ENCODE assay signal across 8 mouse cellular contexts in genomic region chr17:85688236-85688910, GRCm38 (mm10). TPM values are rescaled to one million over a fixed set of nuclear protein-coding genes. Genes with fewer than 3 reads are reported as not detected.
DNase-seq lines count a peak whose midpoint lies in the region; ATAC-seq and TF ChIP-seq lines count a peak whose summit lies in the region.

Gene Six2 (minus strand): TSS chr17:85688274.

- no peaks in the 10 kb centered on the region for H3K79me2 ChIP-seq in liver, adult 2 months (ENCODE audit: control insufficient read depth, insufficient read depth, low read length)

- peaks cover 25% of the 10 kb centered on the region for H3K4me1 ChIP-seq in kidney, embryonic 16.5 days (ENCODE audit: insufficient read depth, low read length)
- peaks cover 55% of the 10 kb centered on the region for H3K4me1 ChIP-seq in embryonic facial prominence, embryonic 15.5 days
- H3K4me1 ChIP-seq in heart, postnatal 0 days (ENCODE audit: control insufficient read depth, insufficient read depth) = peaks cover 12% of the 10 kb centered on the region; the same call in 1 of the 2 replicates
- no peaks in the 10 kb centered on the region for H3K4me1 ChIP-seq in liver, adult 2 months (ENCODE audit: control insufficient read depth, insufficient read depth, low read length)

- no peak for TF ChIP-seq CTCF in heart, postnatal 0 days (IDR thresholded peaks at IDR 0.05; ENCODE audit: low read depth)
- TF ChIP-seq CTCF in liver, adult 2 months (IDR thresholded peaks at IDR 0.05; ENCODE audit: low read depth, low read length) = no peak

- no peaks in the 10 kb centered on the region for H3K9me3 ChIP-seq in kidney, embryonic 16.5 days (ENCODE audit: low read length)
- H3K9me3 ChIP-seq in embryonic facial prominence, embryonic 15.5 days (replicated peaks) = no peaks in the 10 kb centered on the region
- no peaks in the 10 kb centered on the region for H3K9me3 ChIP-seq in heart, postnatal 0 days (replicated peaks; ENCODE audit: control insufficient read depth, low read length)

- no peaks in the 10 kb centered on the region for H3K36me3 ChIP-seq in kidney, embryonic 16.5 days (ENCODE audit: insufficient read depth, low read length)
- H3K36me3 ChIP-seq in embryonic facial prominence, embryonic 15.5 days = no peaks in the 10 kb centered on the region
- H3K36me3 ChIP-seq in heart, postnatal 0 days (replicated peaks; ENCODE audit: control insufficient read depth, insufficient read depth, low read length) = no peaks in the 10 kb centered on the region
- H3K36me3 ChIP-seq in liver, adult 2 months (ENCODE audit: control insufficient read depth, insufficient read depth, low read length) = no peaks in the 10 kb centered on the region

- peak within 1 kb of the TSS; percentile 70 for H3K9ac ChIP-seq in kidney, embryonic 16.5 days (replicated peaks; ENCODE audit: low read length)
- H3K9ac ChIP-seq in embryonic facial prominence, embryonic 15.5 days = peak within 1 kb of the TSS; percentile 56
- H3K9ac ChIP-seq in heart, postnatal 0 days (replicated peaks; ENCODE audit: low read depth, low read length) = no peak within 1 kb of the TSS
- no peak within 1 kb of the TSS for H3K9ac ChIP-seq in liver, adult 2 months (ENCODE audit: low read depth, low read length)

- peak within 1 kb of the TSS; percentile 57 for H3K4me3 ChIP-seq in kidney, embryonic 16.5 days (ENCODE audit: low read length)
- peak within 1 kb of the TSS; percentile 57 for H3K4me3 ChIP-seq in embryonic facial prominence, embryonic 15.5 days (replicated peaks)
- H3K4me3 ChIP-seq in heart, postnatal 0 days (ENCODE audit: low read depth, low read length) = peak within 1 kb of the TSS; percentile 46
- peak within 1 kb of the TSS; percentile 32; the same call in 1 of the 2 replicates for H3K4me3 ChIP-seq in liver, adult 2 months (ENCODE audit: insufficient read depth, low read depth, low read length)

- peaks cover 86% of the 10 kb centered on the region for H3K27me3 ChIP-seq in kidney, embryonic 16.5 days (ENCODE audit: insufficient read depth, low read length)
- H3K27me3 ChIP-seq in embryonic facial prominence, embryonic 15.5 days = peaks cover 86% of the 10 kb centered on the region
- peaks cover 97% of the 10 kb centered on the region for H3K27me3 ChIP-seq in heart, postnatal 0 days (ENCODE audit: control insufficient read depth, insufficient read depth, low read length)
- H3K27me3 ChIP-seq in liver, adult 2 months (ENCODE audit: control insufficient read depth, insufficient read depth, low read length) = peaks cover 40% of the 10 kb centered on the region

- no peak for TF ChIP-seq EP300 in heart, postnatal 0 days (IDR thresholded peaks at IDR 0.05; ENCODE audit: low read depth)

- peak within 1 kb of the TSS; percentile 76 for H3K27ac ChIP-seq in kidney, embryonic 16.5 days (ENCODE audit: low read length)
- H3K27ac ChIP-seq in embryonic facial prominence, embryonic 15.5 days (replicated peaks) = peak within 1 kb of the TSS; percentile 87
- no peak within 1 kb of the TSS for H3K27ac ChIP-seq in heart, postnatal 0 days (ENCODE audit: low read depth)
- no peak within 1 kb of the TSS for H3K27ac ChIP-seq in liver, adult 2 months (replicated peaks; ENCODE audit: insufficient read depth, low read depth, low read length)

- peak within 1 kb of the TSS; percentile 73 for H3K4me2 ChIP-seq in kidney, embryonic 16.5 days (replicated peaks; ENCODE audit: low read depth, low read length)
- peak within 1 kb of the TSS; percentile 88 for H3K4me2 ChIP-seq in embryonic facial prominence, embryonic 15.5 days (replicated peaks)
- H3K4me2 ChIP-seq in heart, postnatal 0 days (ENCODE audit: low read depth, low read length) = peak within 1 kb of the TSS; percentile 61

- no peak for DNase-seq in kidney, adult 18-20 months
- no peak for DNase-seq in heart, postnatal 0 days (ENCODE audit: low spot score)
- no peak for DNase-seq in liver, adult 2 months (ENCODE audit: extremely low read depth, low read depth, low spot score)
- peak; percentile 94 for DNase-seq in neural tube, embryonic 10.5 days (ENCODE audit: extremely low spot score, low spot score)
- DNase-seq in right cerebral cortex, postnatal 10 days (ENCODE audit: low spot score in 2 of 2) = no peak
- DNase-seq in natural killer cell, adult 2 months (ENCODE audit: low spot score in 2 of 2) = no peak

- under 1% methylated on average over 55 of the region's 55 CpGs for WGBS in kidney, embryonic 16.5 days
- WGBS in embryonic facial prominence, embryonic 15.5 days = under 1% methylated on average over 55 of the region's 55 CpGs
- WGBS in heart, postnatal 0 days = 1% methylated on average over 55 of the region's 55 CpGs
- WGBS in liver, adult 2 months = 3% methylated on average over 55 of the region's 55 CpGs

- peak; percentile 93 for ATAC-seq in kidney, embryonic 16.5 days (ENCODE audit: low FRiP score, low TSS enrichment)
- peak; percentile 94 for ATAC-seq in embryonic facial prominence, embryonic 15.5 days (ENCODE audit: insufficient number of reproducible peaks, low FRiP score, low TSS enrichment, low read depth)
- peak; percentile 78 for ATAC-seq in heart, postnatal 0 days (ENCODE audit: insufficient read depth, low read depth)

- TF ChIP-seq POLR2A in liver, adult 2 months (IDR thresholded peaks at IDR 0.05; ENCODE audit: extremely low read depth, insufficient read depth, low read length) = no peak

RNA-seq across cellular contexts. Expression of gene Six2, which starts in this region (rescaled TPM):
- 13.3 and 15.9 TPM in 2 replicates for polyA plus RNA-seq in kidney, embryonic 16.5 days (2015; fragmentation: Nextera tagmentation; extraction: Ambion mirVana)
- polyA plus RNA-seq in embryonic facial prominence, embryonic 15.5 days (2015; fragmentation: Nextera tagmentation; extraction: Ambion mirVana) = 8.2 and 10.7 TPM in 2 replicates
- total RNA-seq in heart, postnatal 0 days (2014; rRNA removed; ENCODE audit: low replicate concordance) = 0.08 TPM in 1 of 2 replicates, not detected in the other
- 0.10 TPM in 1 of 2 replicates, not detected in the other for polyA plus RNA-seq in heart, postnatal 0 days (2015; fragmentation: Nextera tagmentation; extraction: Ambion mirVana)
- not detected in 2 replicates for total RNA-seq in liver, adult 2 months (2014; rRNA removed)
- not detected in 2 replicates for polyA plus RNA-seq in liver, adult 2 months (2012; rRNA removed)

Comparison
In these comparisons a context has a peak if more than half of its experiments do, and no peak if none do; other contexts are left out.
1. Peak in ATAC-seq, H3K4me3 ChIP-seq and H3K4me2 ChIP-seq in heart, postnatal 0 days; RNA of the gene not detected or under 1 TPM.
2. H3K27ac ChIP-seq: peak in kidney, embryonic 16.5 days (single experiment) and embryonic facial prominence, embryonic 15.5 days (single experiment); none in heart, postnatal 0 days (single experiment) and liver, adult 2 months (single experiment).
3. H3K9ac ChIP-seq: peak in kidney, embryonic 16.5 days (single experiment) and embryonic facial prominence, embryonic 15.5 days (single experiment); none in heart, postnatal 0 days (single experiment) and liver, adult 2 months (single experiment).
4. Peak in every context shown above with its lines, with median percentiles within 50 percentile points of each other: ATAC-seq, H3K4me2 ChIP-seq and H3K4me3 ChIP-seq.